Mouse (Mus musculus): Measurements from ENCODE around the gene Nop2.
"Not testable (repeated sequence)": the region's sequence is repeated elsewhere in the genome, so short reads cannot be mapped to it uniquely, and the experiment has no call there.

The Nop2 gene

GRCm38 (mm10) chr6:125152212-125153017 lies 20.7 kb downstream of the Nop2 start:
- in situ Hi-C loops (cut with MboI; ENCODE audit: low sequenced_read_pairs) = loop anchor here (10.0 kb wide), 1 partner anchor 122 kb away; no protein-coding TSS in a partner anchor

GRCm38 (mm10) chr6:125153018-125153389 lies 21.3 kb downstream of the Nop2 start:
- in situ Hi-C loops (cut with MboI; ENCODE audit: low sequenced_read_pairs) = loop anchor here (10.0 kb wide), 1 partner anchor 122 kb away; no protein-coding TSS in a partner anchor

- in situ Hi-C loops (cut with MboI; ENCODE audit: low sequenced_read_pairs) = loop anchor here (10.0 kb wide), 1 partner anchor 121 kb away; no protein-coding TSS in a partner anchor
Observed at GRCm38 (mm10) chr6:125153682-125154081, 22.0 kb downstream of the Nop2 start.

GRCm38 (mm10) chr6:125154550-125154949 lies 22.8 kb downstream of the Nop2 start:
- in situ Hi-C loops (cut with MboI; ENCODE audit: low sequenced_read_pairs) = loop anchor here (10.0 kb wide), 1 partner anchor 120 kb away; no protein-coding TSS in a partner anchor

GRCm38 (mm10) chr6:125155262-125155661 lies 23.6 kb downstream of the Nop2 start:
- in situ Hi-C loops (cut with MboI; ENCODE audit: low sequenced_read_pairs) = loop anchor here (10.0 kb wide), 1 partner anchor 120 kb away; no protein-coding TSS in a partner anchor

- in situ Hi-C loops (cut with MboI; ENCODE audit: low sequenced_read_pairs) = loop anchor here (10.0 kb wide), 1 partner anchor 118 kb away; no protein-coding TSS in a partner anchor
Observed at GRCm38 (mm10) chr6:125156491-125156890, 24.8 kb downstream of the Nop2 start.

GRCm38 (mm10) chr6:125156903-125157614 lies 25.4 kb downstream of the Nop2 start:
- in situ Hi-C loops (cut with MboI; ENCODE audit: low sequenced_read_pairs) = loop anchor here (10.0 kb wide), 1 partner anchor 118 kb away; no protein-coding TSS in a partner anchor

- in situ Hi-C loops (cut with MboI; ENCODE audit: low sequenced_read_pairs) = loop anchor here (10.0 kb wide), 1 partner anchor 116 kb away; no protein-coding TSS in a partner anchor
Observed at GRCm38 (mm10) chr6:125158944-125159492, 27.3 kb downstream of the Nop2 start.

- in situ Hi-C loops (cut with MboI; ENCODE audit: low sequenced_read_pairs) = loop anchor here (10.0 kb wide), 1 partner anchor 115 kb away; no protein-coding TSS in a partner anchor
Observed at GRCm38 (mm10) chr6:125159773-125160557, 28.3 kb downstream of the Nop2 start.

- in situ Hi-C loops (cut with MboI; ENCODE audit: low sequenced_read_pairs) = no loop called here
Observed at GRCm38 (mm10) chr6:125160558-125160853, 28.8 kb downstream of the Nop2 start.

GRCm38 (mm10) chr6:125160854-125161760 lies 29.4 kb downstream of the Nop2 start:
- in situ Hi-C loops (cut with MboI; ENCODE audit: low sequenced_read_pairs) = no loop called here

- in situ Hi-C loops (cut with MboI; ENCODE audit: low sequenced_read_pairs) = not testable (repeated sequence)
Observed at GRCm38 (mm10) chr6:125161971-125162370, 30.3 kb downstream of the Nop2 start.

- in situ Hi-C loops (cut with MboI; ENCODE audit: low sequenced_read_pairs) = not testable (repeated sequence)
Observed at GRCm38 (mm10) chr6:125162615-125163305, 31.1 kb downstream of the Nop2 start.

- in situ Hi-C loops (cut with MboI; ENCODE audit: low sequenced_read_pairs) = no loop called here
Observed at GRCm38 (mm10) chr6:125163801-125164657, 32.3 kb downstream of the Nop2 start.

- in situ Hi-C loops (cut with MboI; ENCODE audit: low sequenced_read_pairs) = no loop called here
Observed at GRCm38 (mm10) chr6:125164672-125165327, 33.1 kb downstream of the Nop2 start.

GRCm38 (mm10) chr6:125165328-125165891 lies 33.7 kb downstream of the Nop2 start:
- in situ Hi-C loops (cut with MboI; ENCODE audit: low sequenced_read_pairs) = no loop called here
